Mouse (Mus musculus) adrenal gland, postnatal 4 days (tissue): ENCODE measurements around the gene Ccnj. TPM values are rescaled to one million over a fixed set of nuclear protein-coding genes. Genes with fewer than 3 reads are reported as not detected.

Source experiments
- DNase-seq, 2 experiments: peaks; one replicate each; pipeline ENCODE4 v3.0.0; 2021 to 2022; ENCODE audit warnings: low spot score in 2 of 2, mixed read lengths in 2 of 2
- microRNA-seq: library from miRNA; unstranded; fragments of <30 nt; microRNA quantifications from one replicate; pipeline ENCODE4 v1.2.0, GENCODE M21; 2021
- total RNA-seq, 2 experiments: library from RNA; stranded (reverse); gene quantifications; 2 replicates each; pipeline ENCODE4 v1.2.3; 2021

The Ccnj gene
- total RNA-seq, 2 experiments from 2014 or later = 10.7 to 12.3 TPM

GRCm38 (mm10) chr19:40841083-40841482, 10.0 kb downstream of the Ccnj start:
- DNase-seq = no peak

GRCm38 (mm10) chr19:40841593-40841992, 10.5 kb downstream of the Ccnj start:
- no peak for DNase-seq

GRCm38 (mm10) chr19:40844731-40845130, 13.7 kb downstream of the Ccnj start:
- no peak for DNase-seq

GRCm38 (mm10) chr19:40849391-40849790, 18.3 kb downstream of the Ccnj start:
- no peak for DNase-seq

- no peak for DNase-seq
Observed at GRCm38 (mm10) chr19:40859555-40859954, 28.5 kb downstream of the Ccnj start.

- no peak for DNase-seq
Observed at GRCm38 (mm10) chr19:40868284-40868683, 37.2 kb downstream of the Ccnj start.

- DNase-seq = no peak
Observed at GRCm38 (mm10) chr19:40869425-40870105, 38.5 kb downstream of the Ccnj start.

GRCm38 (mm10) chr19:40872955-40873665, 42.0 kb downstream of the Ccnj start:
- peak; percentile 70 to 79 for DNase-seq

GRCm38 (mm10) chr19:40881700-40882099, 50.6 kb downstream of the Ccnj start:
- no peak for DNase-seq

GRCm38 (mm10) chr19:40888887-40889286, 57.8 kb downstream of the Ccnj start:
- no peak for DNase-seq

- DNase-seq = no peak
Observed at GRCm38 (mm10) chr19:40894071-40894506, 63.0 kb downstream of the Ccnj start.

- DNase-seq = peak; percentile 80 to 81
Observed at GRCm38 (mm10) chr19:40894519-40895392, 63.7 kb downstream of the Ccnj start, which contains the start of gene Zfp518a. Zfp518a (plus strand) TSS chr19:40894705.

GRCm38 (mm10) chr19:40895393-40895703, 64.3 kb downstream of the Ccnj start:
- no peak for DNase-seq

Small RNA genes lying within 50 kb of the gene (microRNA-seq; reads per million reads assigned to microRNA genes)
- gene Mir8092 = 3.9 reads per million, percentile 11 among the genes with 10 or more reads in this experiment

Other genes starting within 250 kb of the Ccnj start
- 10 to 100 TPM; 27.7 to 38.2 TPM for gene Aldh18a1, start 242.8 kb upstream of the Ccnj start, total RNA-seq
- gene Tctn3, start 219.0 kb upstream of the Ccnj start, total RNA-seq = 1 to 10 TPM; 9.1 to 9.3 TPM
- 10 to 100 TPM; 34.7 to 37.2 TPM for gene Entpd1, start 218.9 kb upstream of the Ccnj start, total RNA-seq
- gene Cc2d2b, start 82.5 kb upstream of the Ccnj start, total RNA-seq = under 1 TPM in 1 of 2 experiments, not detected in 1; 0.40 TPM
- 10 to 100 TPM; 21.6 to 22.0 TPM for gene Zfp518a, start 63.4 kb downstream of the Ccnj start, total RNA-seq
- gene Blnk, start 163.3 kb downstream of the Ccnj start, total RNA-seq = 1 to 10 TPM; 1.2 to 2.5 TPM
- not detected for gene Dntt, start 198.0 kb downstream of the Ccnj start, total RNA-seq
- gene Opalin, start 245.8 kb downstream of the Ccnj start, total RNA-seq = not detected